Mouse (Mus musculus) olfactory bulb, adult 2 months (tissue): ENCODE measurements around the gene Abhd5.

Experiments used
- CTCF ChIP-seq: fragments of 200-500 bp; IDR thresholded peaks from 2 replicates; pipeline ENCODE4 v1.5.1; 2012; ENCODE audit warnings: low read depth, mild to moderate bottlenecking, low read length, moderate library complexity; ENCODE audit not compliant: insufficient read depth
- POLR2A ChIP-seq: fragments of 200-500 bp; IDR thresholded peaks from 2 replicates; pipeline ENCODE4 v1.6.1; 2012; ENCODE audit warnings: mild to moderate bottlenecking, low read depth, low read length, moderate library complexity; ENCODE audit not compliant: insufficient read depth

GRCm38 (mm10) chr9:122414648-122415047 is 63.2 kb downstream of the Abhd5 start:
- no peak for TF ChIP-seq POLR2A
- TF ChIP-seq CTCF = no peak
